Mouse (Mus musculus) yolk sac, embryonic 10.5 days (tissue): ENCODE measurements around the gene Car15.
A peak's percentile ranks its signal among the peaks of the same experiment; 100 is the strongest.

Experiments
- DNase-seq: peaks from one replicate; pipeline ENCODE4 v3.0.0-alpha.2; 2017; ENCODE audit warnings: low spot score

Car15 gene

DNA sequence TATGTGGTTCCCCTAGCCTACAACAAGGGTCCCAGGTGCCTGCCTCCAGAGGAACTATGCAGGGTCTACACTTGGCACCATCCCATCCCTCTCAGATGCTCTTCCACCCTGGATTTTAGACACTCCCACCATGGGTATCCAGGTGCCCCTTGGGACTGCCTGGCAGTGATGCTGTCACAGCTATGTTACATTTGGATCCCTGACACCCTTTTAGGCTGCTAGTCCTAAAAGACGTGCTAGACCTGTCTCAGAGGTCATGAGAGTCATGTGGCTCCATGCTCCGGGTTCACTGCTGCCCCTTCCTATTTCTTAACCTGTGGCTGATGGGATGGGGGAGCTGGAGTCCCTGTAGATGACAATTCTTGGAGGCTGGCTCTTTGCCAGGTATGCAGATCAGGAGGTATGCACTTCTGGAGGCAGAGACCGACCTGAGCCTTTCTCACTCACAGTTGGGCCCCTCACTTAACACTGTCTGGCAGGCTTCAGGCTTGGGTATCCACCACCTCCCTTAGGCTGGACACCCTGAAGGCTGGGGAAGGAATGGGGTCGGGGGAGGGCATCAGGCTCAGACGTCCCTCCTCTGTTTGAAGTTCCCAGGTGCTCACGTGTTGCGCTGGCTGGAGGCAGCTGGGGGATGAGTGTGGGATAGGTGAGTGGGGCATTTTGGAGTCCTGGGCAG is 36.2 kb downstream of the Car15 start:
- no peak for DNase-seq

DNA sequence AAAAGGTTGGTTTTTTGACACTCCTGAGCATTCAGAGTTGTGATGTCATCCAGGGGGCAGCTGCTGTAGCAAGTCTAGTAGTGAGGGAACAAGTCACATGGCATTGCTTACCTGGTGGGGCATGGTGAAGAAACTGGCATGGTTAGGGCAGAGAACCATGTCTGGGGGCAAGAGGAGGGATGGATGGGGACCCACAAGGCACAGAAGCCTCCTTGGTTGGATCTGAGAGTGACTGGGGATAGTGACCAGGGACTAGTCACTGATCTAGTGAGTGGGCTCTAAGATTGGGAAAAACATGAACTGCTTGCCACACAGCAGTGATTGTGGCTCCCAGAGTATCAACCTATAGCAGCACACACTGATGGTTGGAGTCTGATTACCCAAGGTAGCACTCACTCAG is 38.6 kb downstream of the Car15 start:
- no peak for DNase-seq

DNA sequence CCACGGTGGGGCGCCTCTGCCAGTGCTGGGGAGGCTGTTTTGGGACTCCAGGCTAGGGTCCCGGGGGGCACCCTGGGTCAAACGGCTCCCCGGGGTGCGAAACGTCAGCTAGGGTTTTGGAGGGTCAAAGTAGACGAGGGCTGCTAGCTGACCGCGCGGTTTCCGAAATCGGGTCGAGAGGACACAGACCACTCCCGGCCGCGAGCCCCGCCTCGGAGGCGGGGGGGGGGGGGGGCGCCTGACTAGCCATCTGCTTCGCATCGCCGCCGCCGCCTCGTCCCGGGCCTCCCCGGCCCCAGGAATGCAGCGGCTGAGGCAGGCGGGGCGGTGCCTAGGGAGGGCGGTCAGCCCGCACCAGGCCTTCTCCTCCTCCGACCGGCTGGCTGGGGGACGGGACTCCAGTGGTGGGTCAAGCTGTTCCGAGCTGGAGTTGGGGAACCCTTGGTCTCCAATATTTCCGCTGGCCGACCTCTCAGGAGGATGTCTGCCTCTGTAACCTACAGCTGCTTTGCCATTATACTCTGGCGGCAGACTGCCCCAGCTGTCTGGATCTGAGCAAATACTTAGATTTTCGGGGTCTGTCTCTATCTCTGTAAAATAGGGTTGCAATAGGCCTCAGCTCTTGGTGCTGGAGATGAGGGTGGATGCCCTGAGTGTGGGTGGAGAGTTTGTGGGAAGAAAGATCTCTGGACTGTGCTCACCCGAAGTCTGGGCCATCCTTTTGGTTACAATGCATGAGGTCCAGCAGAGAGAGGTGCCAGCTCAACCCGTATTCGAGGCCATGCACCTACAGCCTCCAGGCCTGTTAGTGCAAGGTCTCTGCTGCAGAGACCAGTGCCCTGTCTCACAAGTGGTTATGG is 39.6 kb downstream of the Car15 start:
- DNase-seq: peak; percentile 86

DNA sequence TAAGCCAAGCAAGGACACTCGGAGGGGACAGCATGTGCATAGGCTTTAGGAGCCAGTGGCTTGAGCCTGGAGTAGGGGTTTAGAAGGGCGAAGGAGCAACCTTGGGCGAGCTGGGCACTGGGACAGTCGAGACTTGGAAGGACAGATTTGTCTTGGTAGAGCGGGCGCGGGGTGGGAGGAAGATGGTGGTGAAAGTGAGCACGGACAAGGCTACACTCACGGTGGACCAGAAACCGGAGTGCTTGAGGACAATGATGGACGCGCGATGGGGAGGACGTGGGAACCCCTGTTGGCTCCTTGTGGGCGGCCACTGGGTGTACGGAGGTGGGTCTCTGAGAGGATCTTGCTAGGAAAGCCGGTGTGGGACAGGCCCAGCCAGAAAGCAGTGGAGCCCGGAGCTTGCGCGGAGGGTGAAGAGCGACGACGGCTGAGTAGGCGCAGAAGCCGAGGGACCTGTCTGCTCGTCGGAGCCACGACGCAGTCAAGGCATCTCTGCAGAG is 40.3 kb downstream of the Car15 start:
- DNase-seq: peak; percentile 63

DNA sequence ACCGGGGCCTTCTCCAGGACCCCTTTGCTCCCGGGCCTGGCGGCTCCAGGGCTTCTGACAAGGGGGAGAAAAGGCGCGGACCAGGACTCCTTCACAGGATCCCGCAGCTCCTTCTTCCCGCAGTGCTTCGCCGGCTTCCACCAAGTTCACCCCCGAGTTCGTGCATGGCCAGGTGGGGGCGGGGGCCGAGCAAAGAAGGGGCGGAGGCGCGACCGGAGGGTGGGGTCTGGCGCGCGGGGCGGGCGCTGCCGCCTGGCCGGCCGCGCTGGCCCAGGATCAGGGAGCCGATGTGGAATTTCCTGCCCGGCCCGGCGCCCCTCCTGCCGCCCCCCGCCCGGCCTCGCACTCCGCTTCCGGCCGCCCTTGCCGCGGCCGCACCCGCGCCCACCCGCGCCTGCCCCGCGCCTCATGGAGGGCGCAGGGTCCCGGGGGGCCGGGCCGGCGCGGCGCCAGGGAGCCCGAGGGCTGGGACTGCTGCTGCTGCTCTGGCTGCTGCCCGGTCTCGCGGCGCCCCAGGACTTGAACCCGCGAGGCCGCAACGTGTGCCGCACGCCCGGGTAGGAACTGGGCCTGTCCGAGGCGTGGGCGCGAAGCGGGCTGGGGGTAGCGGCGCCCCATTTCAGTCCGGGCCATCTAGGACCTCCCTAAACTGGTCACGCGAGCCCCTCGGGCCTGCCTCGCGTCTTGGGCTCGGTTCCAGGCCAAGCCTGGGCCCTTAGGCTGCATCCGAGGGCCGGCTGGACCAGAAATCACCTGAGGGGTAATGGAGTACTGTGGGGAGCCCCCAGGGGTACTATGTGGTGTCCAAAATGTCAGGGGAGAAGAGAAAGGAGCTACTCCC is 41.0 kb downstream of the Car15 start, which contains the start of gene Scarf2:
Gene Scarf2, plus strand, starts transcription at position 312 of the 841 bp plus-strand sequence.
- peak; percentile 72 for DNase-seq

DNA sequence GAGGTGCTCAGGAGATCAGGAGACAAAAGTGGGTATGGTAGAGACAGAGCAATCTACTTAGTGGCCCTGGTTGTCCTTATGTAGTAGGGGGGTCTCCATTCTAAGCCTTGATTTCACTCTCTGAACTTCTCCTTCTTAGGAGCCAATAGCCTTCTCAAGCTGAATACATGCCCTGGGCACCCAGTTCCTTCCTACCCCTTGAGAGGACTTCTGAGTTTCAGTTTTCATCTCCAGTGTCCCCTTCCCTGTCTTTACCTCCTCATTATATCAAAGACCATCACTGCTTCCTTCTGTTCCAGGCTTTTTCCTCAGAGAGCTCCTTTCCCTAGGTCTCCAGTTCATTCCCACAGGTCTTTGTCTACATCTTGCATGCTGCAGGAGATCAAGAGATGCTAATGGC is 41.6 kb downstream of the Car15 start:
- DNase-seq: no peak

DNA sequence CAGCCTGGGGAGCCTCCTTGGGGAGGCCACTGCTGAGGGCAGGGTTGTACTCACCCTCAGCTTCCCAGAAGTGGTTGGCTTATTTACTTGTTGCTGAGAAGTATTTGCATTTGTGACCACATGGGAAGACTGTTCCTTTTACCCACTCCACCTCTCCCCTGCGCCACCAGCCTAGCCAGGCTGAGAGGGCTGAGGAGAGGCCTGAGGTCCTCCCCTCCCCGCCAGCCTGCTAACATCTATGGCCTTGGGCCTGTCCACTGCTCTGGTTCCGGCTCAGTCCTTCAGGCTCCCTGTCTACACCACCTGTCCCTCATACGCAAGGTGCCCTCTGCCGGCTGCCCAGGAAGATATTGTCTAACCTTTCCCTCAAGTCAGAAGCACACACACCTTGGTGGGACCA is 42.5 kb downstream of the Car15 start:
- no peak for DNase-seq

DNA sequence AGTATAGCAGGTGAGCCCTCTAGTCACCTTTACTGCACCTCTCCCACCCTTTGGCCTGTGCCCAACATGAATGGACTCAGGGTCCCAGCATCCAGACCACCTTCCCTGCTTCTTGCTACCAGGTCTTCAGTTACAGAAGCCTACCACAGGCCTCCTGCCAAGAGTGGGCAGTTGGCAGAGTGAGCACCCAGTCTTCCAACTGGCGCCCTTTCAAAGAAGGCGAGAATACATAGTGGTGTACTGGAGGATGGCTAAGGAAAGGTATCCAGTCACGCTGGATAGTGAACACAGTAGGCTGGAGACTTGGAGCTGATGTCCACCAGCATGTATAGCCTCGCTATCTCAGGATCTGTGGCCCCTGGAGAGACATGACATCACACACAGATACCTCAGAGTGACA is 44.1 kb downstream of the Car15 start:
- DNase-seq: no peak

DNA sequence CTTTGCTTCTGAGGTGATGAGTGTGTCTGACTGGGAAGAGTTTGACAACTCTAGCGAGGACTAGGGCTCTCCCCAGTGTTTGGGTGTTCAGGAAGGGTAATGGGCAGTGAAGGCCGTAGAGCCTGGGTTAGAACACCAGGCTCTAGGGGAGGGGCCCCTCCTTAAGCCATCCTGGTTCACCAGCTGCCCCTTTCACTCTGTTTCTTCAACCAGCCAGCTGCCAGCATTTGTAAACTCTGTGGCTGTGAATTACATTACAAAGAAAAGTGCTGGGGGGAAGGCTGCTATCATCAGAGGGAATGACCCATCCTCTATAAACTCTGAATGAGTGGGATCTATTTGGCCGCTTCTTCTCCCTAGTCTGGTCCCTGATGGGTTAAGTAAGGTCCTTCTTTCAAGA is 45.4 kb downstream of the Car15 start:
- no peak for DNase-seq

DNA sequence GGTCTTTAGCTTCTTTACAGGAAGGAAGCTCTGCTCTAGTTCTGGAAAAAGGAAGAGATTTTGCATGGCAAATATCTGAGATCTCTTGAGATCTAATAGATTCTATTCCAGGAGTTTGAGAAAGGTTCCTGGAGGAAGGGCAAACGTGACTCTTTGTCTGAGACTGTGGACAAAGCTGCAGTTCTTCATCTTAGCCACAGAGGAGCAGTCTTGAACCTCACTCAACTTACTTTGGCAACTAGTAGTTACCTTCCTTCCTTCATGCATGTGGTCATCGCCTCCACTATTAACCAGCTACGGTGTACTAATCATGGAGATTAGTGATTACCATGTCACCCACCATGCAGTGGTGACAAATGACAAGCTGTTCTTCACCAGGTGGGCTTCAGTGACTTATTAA is 52.8 kb downstream of the Car15 start:
- no peak for DNase-seq
